Mouse (Mus musculus): ENCODE data around the gene Guk1. TPM values are rescaled to one million over a fixed set of nuclear protein-coding genes. Genes with fewer than 3 reads are reported as not detected.

The Guk1 gene
- polyA plus RNA-seq, 1 experiment from 2014 or later = 127 TPM

DNA sequence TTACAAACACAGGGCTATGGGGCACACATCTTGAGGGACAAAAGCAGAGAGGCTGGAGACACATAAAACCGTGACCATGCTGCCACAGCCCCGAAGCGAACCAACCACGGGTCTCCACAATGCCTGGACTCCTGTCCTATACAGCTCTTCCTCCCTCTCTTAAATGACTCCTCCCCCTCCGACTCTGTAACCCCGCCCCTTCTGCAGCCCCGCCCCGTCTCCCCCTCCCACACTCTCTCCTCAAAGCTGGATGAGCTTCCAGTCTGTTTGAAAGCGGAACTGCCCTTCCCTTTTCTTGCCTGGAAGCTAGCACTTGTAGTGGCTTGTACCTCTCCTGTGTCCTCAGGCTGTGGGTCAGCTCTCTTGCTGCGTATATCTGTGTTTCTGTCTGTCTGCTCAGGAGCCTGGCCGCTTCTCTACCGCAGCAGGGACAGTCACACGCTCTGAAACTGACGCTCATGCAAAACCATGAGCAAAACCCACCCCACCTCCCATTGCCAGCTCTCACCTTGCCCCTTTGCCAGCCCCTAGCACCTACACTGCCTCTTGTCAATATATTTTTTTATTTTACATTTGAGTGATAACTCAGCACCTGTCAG is 50.1 kb downstream of the Guk1 start:
- Histone ChIP-seq H3K27me3 (ENCODE audit: control insufficient read depth, insufficient read depth, low read depth, low read length) (peaks cover 11% of the 10 kb centered on the region), H3K4me3 (ENCODE audit: low read length) (peak overlapping the region; percentile 5; the same call in 1 of the 2 replicates), H3K9me3 (ENCODE audit: control insufficient read depth, low read length) (no peaks in the 10 kb centered on the region), H3K36me3 (ENCODE audit: control insufficient read depth, insufficient read depth, low read length) (no peaks in the 10 kb centered on the region), H3K27ac (ENCODE audit: low read length) (no peak overlapping the region), H3K9ac (ENCODE audit: low read length) (0 out of 2 replicates have a peak overlapping the region, but pooled peaks have one; percentile 13), H3K4me1 (replicated peaks; ENCODE audit: control insufficient read depth, insufficient read depth, low read length) (no peaks in the 10 kb centered on the region; the same call in 1 of the 2 replicates), H3K4me2 (ENCODE audit: low read depth, low read length) (peak overlapping the region; percentile 33)
- 5% methylated on average over 14 of the region's 14 CpGs for WGBS
- ATAC-seq (ENCODE audit: low read depth) = peak; percentile 83

DNA sequence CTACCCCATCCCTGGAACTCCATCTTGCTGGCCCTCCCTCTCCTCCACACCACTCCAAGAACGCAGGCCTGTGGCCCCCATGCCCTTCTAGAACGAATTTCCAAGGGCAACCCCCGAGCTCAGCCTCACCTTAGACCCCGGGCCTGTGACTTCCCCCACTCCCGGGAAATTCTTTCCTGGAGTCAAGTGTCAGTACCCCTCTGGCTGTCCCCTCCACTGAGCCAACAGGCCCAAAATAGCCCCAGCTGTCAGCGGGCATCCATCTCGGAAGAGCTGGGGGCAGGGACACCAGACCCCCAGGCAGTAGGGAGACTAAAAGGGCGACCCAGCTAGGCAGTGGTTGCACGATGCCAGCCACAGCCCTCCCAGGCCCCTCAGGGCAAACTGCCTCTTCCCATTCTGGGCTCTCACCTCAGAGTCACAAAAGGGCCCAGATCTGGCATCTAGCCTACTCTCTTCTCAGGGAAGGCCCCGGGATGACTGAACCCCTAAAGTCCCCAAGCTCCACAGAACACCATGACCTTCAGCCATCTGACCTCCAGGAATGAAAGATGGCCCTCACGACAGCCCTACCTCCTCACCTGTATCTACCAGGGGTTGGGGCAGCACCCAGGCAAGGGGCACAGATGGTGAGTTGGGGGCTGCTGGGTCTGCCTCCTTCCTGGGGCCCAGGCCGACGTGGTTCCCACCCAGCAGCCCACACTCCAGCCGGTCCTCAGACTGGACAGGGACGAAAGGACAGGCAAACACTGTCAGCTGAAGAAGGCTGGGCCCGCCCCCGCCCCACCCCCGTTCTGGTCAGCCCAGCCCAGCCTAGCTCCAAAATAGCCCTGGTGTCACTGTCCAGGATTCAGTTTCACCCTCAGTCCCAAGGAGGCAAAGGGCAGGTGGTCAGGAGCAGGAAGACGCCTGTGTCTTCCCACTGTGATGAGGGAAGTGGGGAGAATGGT is 53.2 kb downstream of the Guk1 start:
- H3K4me2 ChIP-seq (ENCODE audit: low read depth, low read length) = no peak overlapping the region
- no peak for ATAC-seq (ENCODE audit: low read depth)
- no peaks in the 10 kb centered on the region for H3K36me3 ChIP-seq (ENCODE audit: control insufficient read depth, insufficient read depth, low read length)
- no peak overlapping the region for H3K27ac ChIP-seq (ENCODE audit: low read length)
- peaks cover 41% of the 10 kb centered on the region for H3K27me3 ChIP-seq (ENCODE audit: control insufficient read depth, insufficient read depth, low read depth, low read length)
- no peaks in the 10 kb centered on the region for H3K9me3 ChIP-seq (ENCODE audit: control insufficient read depth, low read length)
- no peak overlapping the region for H3K4me3 ChIP-seq (ENCODE audit: low read length)
- peaks cover 3% of the 10 kb centered on the region; the same call in 1 of the 2 replicates for H3K4me1 ChIP-seq (replicated peaks; ENCODE audit: control insufficient read depth, insufficient read depth, low read length)
- 47% methylated on average over 17 of the region's 19 CpGs for WGBS
- no peak overlapping the region for H3K9ac ChIP-seq (ENCODE audit: low read length)

DNA sequence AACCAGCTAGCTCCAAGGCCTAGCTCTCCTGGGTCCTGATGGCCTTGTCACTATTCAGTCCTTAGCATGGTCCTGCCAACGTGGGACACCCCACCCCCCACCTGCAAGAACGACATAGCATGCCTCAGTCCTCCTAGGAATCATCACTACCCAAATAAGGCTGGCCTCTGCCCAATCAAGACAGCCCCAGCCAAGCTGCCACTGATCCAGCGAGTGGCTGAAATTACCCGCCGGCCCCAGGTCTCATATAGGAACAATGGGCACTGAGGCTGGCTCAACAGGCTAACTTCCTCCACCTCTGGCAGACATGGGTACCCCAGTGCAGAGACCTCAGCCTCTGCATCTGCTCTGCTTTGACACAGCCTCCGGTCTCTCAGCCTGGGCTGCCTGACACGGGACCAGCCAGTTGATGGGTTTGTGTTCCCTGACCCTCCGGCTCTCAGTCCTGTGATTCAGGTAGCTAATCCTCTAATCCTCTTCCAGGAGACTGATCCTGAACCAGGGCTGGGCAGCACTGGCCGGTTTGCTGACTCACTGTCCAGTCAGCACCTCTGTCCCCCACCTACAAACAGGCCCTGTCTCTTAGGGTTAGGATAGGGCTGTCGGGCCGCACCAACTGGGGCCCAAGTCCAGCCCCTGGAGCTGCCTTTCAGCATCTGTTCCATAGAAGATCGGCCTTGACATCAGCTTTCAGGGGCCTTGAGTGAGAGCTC is 54.9 kb downstream of the Guk1 start:
- H3K9ac ChIP-seq (ENCODE audit: low read length) = no peak overlapping the region
- no peak overlapping the region for H3K27ac ChIP-seq (ENCODE audit: low read length)
- no peak for ATAC-seq (ENCODE audit: low read depth)
- H3K4me1 ChIP-seq (replicated peaks; ENCODE audit: control insufficient read depth, insufficient read depth, low read length) = peaks cover 3% of the 10 kb centered on the region; the same call in 1 of the 2 replicates
- no peaks in the 10 kb centered on the region for H3K9me3 ChIP-seq (ENCODE audit: control insufficient read depth, low read length)
- no peaks in the 10 kb centered on the region for H3K36me3 ChIP-seq (ENCODE audit: control insufficient read depth, insufficient read depth, low read length)
- no peak overlapping the region for H3K4me3 ChIP-seq (ENCODE audit: low read length)
- H3K27me3 ChIP-seq (ENCODE audit: control insufficient read depth, insufficient read depth, low read depth, low read length) = peaks cover 51% of the 10 kb centered on the region
- WGBS = 74% methylated on average over 12 of the region's 12 CpGs
- no peak overlapping the region for H3K4me2 ChIP-seq (ENCODE audit: low read depth, low read length)

DNA sequence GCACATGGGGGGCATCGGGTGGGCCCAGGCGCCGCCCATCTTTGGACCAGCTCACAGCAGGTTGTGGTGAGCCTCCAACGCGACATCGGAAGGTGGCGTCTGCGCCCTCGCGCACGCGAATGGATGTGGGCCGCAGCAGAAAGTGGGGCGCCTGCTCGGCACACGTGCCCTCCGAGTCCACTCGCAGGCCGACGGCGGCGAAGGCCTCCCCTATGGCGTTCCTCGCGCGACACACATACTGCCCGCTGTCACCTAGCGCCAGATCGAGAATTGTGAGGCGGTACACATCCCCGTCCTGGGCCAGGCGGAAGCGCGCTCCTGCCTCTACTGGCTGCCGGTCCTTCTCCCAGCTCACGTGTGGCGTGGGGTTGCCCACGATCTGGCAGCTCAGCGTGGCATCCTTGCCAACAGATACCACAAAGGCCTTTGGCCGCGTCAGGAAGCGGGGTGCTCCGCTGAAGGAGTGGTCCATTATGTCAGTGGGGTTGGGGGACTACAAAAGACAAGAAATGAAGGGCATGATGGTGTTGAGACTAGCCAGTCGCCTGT is 56.0 kb downstream of the Guk1 start, which contains the start of gene Obscn:
TSS of gene Obscn (minus strand) at position 499 of the 549 bp plus-strand sequence.
- no peak for ATAC-seq (ENCODE audit: low read depth)
- Histone ChIP-seq H3K36me3 (ENCODE audit: control insufficient read depth, insufficient read depth, low read length) (no peaks in the 10 kb centered on the region), H3K9ac (ENCODE audit: low read length) (no peak within 1 kb of the TSS), H3K9me3 (ENCODE audit: control insufficient read depth, low read length) (no peaks in the 10 kb centered on the region), H3K27ac (ENCODE audit: low read length) (no peak within 1 kb of the TSS), H3K27me3 (ENCODE audit: control insufficient read depth, insufficient read depth, low read depth, low read length) (peaks cover 51% of the 10 kb centered on the region), H3K4me2 (ENCODE audit: low read depth, low read length) (peak within 1 kb of the TSS; percentile 41), H3K4me3 (ENCODE audit: low read length) (peak within 1 kb of the TSS; percentile 22; the same call in 1 of the 2 replicates), H3K4me1 (replicated peaks; ENCODE audit: control insufficient read depth, insufficient read depth, low read length) (0 out of 2 replicates have a peak, but pooled peaks cover 3% of the 10 kb centered on the region)
- 15% methylated on average over 44 of the region's 44 CpGs for WGBS

DNA sequence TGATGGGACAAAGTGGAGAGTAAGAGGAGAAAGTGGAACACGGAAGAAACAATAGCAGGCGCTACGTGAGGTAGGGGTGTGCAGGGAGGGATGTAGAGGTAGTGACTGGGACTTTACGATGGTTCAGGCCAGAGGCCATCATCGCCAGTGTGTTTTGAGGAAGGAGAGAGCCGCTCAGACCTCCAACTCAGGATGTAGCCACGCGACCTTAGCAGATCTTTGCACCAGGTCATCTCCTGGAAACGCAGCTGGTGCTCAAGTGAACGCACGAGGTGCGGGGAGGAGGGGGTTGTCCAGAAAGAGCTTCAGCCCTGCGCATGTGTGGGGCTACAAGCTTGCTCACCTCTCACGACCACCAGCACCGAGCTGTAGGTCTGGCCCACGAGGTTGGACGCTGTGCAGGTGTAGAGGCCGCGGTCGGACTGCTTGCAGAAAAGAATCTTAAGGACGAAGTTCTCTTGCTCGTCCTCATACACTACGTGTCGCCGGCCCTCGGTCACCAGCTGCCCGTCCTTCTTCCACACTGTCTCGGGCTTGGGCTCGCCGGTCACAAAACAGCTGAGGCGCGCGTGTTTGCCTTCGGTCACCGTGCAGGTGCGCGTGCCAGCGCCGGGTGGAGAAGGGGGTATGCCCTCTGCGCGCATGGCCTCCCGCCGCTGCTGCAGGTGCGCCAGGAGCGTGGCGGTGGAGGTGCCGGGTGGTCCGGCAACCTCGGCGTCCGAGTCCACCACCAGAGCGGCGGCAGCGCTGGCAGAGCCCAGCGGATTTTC is 56.8 kb downstream of the Guk1 start:
- peak overlapping the region; percentile 41 for H3K4me2 ChIP-seq (ENCODE audit: low read depth, low read length)
- 0 out of 2 replicates have a peak, but pooled peaks cover 3% of the 10 kb centered on the region for H3K4me1 ChIP-seq (replicated peaks; ENCODE audit: control insufficient read depth, insufficient read depth, low read length)
- peak overlapping the region; percentile 22; the same call in 1 of the 2 replicates for H3K4me3 ChIP-seq (ENCODE audit: low read length)
- no peaks in the 10 kb centered on the region for H3K36me3 ChIP-seq (ENCODE audit: control insufficient read depth, insufficient read depth, low read length)
- H3K9me3 ChIP-seq (ENCODE audit: control insufficient read depth, low read length) = no peaks in the 10 kb centered on the region
- no peak overlapping the region for H3K9ac ChIP-seq (ENCODE audit: low read length)
- WGBS = 5% methylated on average over 52 of the region's 55 CpGs
- no peak overlapping the region for H3K27ac ChIP-seq (ENCODE audit: low read length)
- H3K27me3 ChIP-seq (ENCODE audit: control insufficient read depth, insufficient read depth, low read depth, low read length) = peaks cover 51% of the 10 kb centered on the region
- no peak for ATAC-seq (ENCODE audit: low read depth)

DNA sequence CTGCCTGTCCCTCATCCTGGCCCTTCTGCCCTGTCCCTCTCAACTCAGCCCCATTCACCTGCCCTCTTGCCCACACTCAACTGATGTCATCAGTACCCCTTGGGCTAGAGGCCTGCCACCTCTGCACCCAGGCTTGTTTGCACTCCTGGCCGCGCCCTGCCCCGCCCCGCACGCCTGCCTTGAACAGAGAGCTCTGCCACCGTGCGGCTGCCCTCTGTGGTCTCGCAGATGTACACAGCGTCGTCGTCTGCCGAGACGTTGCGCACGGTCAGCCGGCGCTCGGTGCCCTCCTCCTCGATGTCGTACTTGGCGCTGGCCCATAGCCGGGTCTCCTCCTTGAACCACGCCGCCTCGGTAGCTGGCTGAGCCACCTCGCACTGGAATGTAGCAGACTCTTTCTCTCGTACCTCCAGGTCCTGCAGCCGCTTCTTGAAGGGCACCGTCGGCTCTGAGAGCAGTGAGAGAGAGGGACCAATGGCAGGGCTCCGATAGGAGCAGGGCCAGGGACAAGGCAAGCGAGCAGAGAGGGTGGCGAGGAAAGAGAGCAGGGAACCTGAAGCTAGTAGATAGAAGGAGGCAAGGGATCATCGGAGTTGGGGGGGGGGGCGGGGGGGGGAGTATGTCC is 57.5 kb downstream of the Guk1 start:
- H3K4me2 ChIP-seq (ENCODE audit: low read depth, low read length) = peak overlapping the region; percentile 41
- H3K4me1 ChIP-seq (replicated peaks; ENCODE audit: control insufficient read depth, insufficient read depth, low read length) = 0 out of 2 replicates have a peak, but pooled peaks cover 3% of the 10 kb centered on the region
- H3K4me3 ChIP-seq (ENCODE audit: low read length) = peak overlapping the region; percentile 13; the same call in 1 of the 2 replicates
- WGBS = 5% methylated on average over 33 of the region's 35 CpGs
- no peak overlapping the region for H3K9ac ChIP-seq (ENCODE audit: low read length)
- H3K36me3 ChIP-seq (ENCODE audit: control insufficient read depth, insufficient read depth, low read length) = no peaks in the 10 kb centered on the region
- H3K9me3 ChIP-seq (ENCODE audit: control insufficient read depth, low read length) = no peaks in the 10 kb centered on the region
- peaks cover 51% of the 10 kb centered on the region for H3K27me3 ChIP-seq (ENCODE audit: control insufficient read depth, insufficient read depth, low read depth, low read length)
- no peak overlapping the region for H3K27ac ChIP-seq (ENCODE audit: low read length)
- peak; percentile 76 for ATAC-seq (ENCODE audit: low read depth)
